Mouse (Mus musculus) megakaryocyte, adult 5-6 weeks (primary cell): Measurements from ENCODE around the gene Tceanc2. TPM values are rescaled to one million over a fixed set of nuclear protein-coding genes. Genes with fewer than 3 reads are reported as not detected.
A peak's percentile ranks its signal among the peaks of the same experiment; 100 is the strongest.

Experiments used
- ATAC-seq: 2 replicates; pipeline ENCODE4 v1.8.0; 2016; ENCODE audit warnings: mild to moderate bottlenecking, inconsistent platforms; ENCODE audit not compliant: poor library complexity, severe bottlenecking
- total RNA-seq, 2 experiments: library from RNA; stranded (forward) in 1 of 2; stranded (reverse) in 1 of 2; fragments of 153-499, 151-499 nt in 1 of 2; fragments of 221-1000, 200-1000 nt in 1 of 2; gene quantifications; 2 replicates each; pipeline versions ENCODE4 v1.2.3 to v1.2.4; 2015 to 2017

The Tceanc2 gene
- total RNA-seq (2015), result 26.5 and 30.8 TPM in 2 replicates
- 33.3 and 36.7 TPM in 2 replicates for total RNA-seq (2017)

- peak; percentile 35 for ATAC-seq
Observed at GRCm38 (mm10) chr4:107178830-107179490, at the start of gene Tceanc2. Gene Tceanc2 (minus strand): TSS chr4:107179116.

DNA sequence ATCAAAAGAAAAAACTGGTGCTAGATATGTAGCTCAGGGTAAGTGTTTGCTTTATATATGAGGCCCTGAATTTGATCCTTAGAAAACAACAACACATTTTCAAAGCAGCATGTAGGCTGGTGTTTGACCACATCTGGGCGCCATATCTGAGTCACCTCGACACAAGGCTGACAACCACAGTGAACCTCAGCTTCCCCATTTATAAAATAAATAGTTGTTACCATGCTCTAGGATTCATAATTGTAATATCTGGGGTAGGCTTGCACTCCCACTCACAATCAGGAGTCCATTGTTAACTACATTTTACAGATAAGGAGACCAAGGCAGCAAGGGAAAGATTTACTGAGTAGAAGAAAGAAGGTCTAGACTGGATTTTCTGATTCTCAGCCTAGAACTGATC, 47.4 kb upstream of the Tceanc2 start:
- ATAC-seq, result no peak

GRCm38 (mm10) chr4:107223225-107224204, 44.6 kb upstream of the Tceanc2 start:
- ATAC-seq, result peak; percentile 27; the same call in 1 of the 2 replicates

DNA sequence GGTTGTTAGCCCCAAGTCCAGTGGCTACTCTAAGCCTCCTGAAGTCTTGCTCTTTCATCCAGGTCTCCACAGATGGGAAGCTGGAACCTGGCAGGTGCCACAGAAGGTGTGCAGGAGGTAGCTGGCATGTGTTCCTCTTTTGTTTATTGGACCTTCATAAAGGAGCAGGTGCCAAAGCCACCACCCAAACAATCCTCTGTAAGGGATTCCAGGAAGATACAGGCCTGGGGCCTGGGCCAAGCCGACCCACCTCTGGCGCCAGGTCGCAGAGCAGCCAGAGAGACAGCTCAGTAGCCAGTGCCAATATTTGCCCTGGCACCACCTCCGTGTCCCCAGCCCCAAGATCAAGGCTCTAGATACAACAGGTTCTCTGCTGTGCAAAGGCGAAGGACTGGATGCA, 42.6 kb upstream of the Tceanc2 start:
- ATAC-seq, result no peak

- ATAC-seq, result no peak
Observed at GRCm38 (mm10) chr4:107217574-107217973, 38.7 kb upstream of the Tceanc2 start.

DNA sequence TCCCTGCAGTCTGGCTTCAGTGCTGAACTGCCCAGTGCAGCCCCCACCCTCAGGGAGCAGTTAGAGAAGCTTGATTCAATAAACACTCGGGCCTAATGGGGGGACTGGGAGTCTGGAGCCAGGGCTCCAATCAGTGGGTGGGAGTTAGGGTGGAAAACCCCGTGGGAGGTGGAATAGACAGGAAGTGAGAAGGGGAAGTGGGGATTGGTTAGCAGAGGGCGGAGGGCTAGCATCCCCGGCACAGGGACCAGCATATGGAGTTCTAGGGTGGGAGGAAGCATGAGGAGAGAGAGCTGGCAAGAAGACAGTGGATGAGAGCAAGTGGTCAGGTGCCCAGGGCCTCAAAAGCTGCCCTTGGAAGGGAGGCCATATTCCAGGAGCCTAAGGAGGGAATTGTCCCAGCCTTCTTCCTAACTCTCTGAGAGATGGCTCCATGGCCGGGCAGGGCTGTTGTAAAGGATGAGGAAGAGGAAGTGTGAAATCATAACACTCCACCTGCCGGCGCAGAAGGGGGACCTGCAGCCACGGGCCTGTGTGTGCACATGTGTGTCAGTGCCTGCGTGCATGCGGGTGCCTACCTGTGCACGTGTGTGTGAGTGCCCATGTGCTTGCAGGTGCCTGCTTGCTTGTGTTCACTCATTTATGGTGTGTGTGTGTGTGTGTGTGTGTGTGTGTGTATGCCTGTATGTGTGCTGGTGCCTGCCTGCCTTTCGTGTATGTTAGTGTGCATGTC, 34.5 kb upstream of the Tceanc2 start:
- peak; percentile 66 for ATAC-seq

- ATAC-seq, result no peak
Observed at GRCm38 (mm10) chr4:107211936-107212335, 33.0 kb upstream of the Tceanc2 start.

DNA sequence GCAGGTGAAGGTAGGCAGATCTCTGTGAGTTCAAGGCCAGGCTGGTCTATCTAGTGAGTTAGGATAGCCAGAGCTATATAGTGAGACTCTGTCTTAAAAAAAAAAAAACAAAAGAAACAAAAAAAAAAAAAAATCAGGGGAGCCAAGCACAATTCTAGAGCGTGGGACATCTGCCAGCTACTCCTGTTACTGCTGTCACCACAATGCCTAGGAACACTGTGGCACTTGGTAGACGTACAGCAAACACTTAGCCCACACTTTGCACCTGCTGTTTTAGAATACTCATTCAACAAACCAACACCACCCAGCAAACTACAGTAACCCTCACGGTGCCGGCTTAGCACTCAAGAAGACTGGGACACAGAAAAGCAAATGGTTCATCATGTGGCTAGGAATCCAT, 32.5 kb upstream of the Tceanc2 start:
- no peak for ATAC-seq

DNA sequence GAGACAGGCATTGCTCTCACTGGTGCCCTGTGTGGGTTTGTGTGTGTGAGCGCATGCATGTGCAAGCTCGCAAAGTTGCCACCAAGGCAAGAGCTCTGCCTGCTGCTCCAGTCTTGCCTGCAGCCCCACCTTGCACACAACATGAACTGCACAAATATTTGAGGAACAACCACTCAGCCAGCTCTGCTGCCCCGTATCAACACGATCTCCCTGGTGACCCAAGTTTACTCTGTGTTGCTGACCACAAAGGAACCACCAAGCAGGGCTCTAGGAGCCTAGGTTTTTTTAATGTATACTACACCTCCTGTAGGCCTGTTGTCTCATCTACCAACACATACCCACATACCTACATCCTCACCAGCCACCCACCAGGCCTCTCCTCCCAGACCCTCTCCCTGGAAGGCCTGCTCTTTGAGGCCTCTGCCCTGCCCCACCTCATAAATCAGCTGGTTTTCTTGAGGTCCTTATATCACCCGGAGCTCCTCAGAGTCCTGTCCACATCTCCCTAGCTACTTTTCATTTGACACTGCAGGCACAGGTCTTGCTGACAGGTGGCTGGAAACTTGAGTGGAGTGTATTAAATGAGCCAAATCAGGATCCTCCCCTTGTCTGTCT, 31.7 kb upstream of the Tceanc2 start:
- peak; percentile 68 for ATAC-seq

GRCm38 (mm10) chr4:107208880-107209279, 30.0 kb upstream of the Tceanc2 start, which contains the start of gene Ldlrad1:
Gene Ldlrad1 (plus strand): TSS chr4:107209180.
- no peak for ATAC-seq

GRCm38 (mm10) chr4:107207016-107207415, 28.1 kb upstream of the Tceanc2 start:
- ATAC-seq, result no peak

- ATAC-seq, result peak; percentile 45
Observed at GRCm38 (mm10) chr4:107203001-107203400, 24.1 kb upstream of the Tceanc2 start.

- ATAC-seq, result peak; percentile 46; the same call in 1 of the 2 replicates
Observed at GRCm38 (mm10) chr4:107201779-107202178, 22.9 kb upstream of the Tceanc2 start.

DNA sequence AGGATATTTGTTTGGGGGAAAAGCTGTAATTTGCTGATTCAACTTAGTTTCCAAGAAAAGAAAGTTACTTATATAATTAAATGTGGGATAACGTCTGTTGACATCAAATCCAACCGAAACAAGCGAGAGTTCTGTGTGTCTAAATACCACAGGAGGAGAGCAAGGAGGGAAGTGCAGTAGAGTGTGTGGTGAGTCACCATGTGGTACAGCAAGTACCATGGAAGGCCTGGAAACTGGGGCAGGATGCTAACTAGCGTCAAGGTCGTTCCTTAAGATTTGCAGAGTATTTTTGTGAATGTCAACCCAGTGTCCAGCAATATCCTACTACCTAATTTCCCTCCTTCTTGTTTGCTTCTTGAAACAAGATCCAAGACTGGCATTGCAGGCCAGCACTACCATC, 19.2 kb upstream of the Tceanc2 start:
- no peak for ATAC-seq

GRCm38 (mm10) chr4:107196454-107196853, 17.5 kb upstream of the Tceanc2 start:
- no peak for ATAC-seq

DNA sequence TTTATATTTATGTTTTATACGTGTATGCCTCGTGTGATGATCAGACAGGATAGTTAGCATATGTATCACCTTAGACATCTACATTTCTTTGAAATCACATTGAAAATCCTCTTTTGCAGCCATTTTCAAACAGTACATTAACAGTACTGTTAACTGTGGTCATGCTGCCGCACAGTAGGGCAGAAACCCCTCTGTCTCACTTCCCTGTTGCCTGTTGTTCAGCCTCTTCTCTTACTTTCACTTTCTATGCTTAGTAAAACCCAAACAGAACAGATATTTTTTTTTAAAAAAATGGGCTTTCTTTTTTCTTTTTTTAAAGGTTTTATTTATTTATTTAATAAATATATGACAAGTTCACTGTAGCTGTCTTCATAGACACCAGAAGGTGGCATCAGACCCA, 14.9 kb upstream of the Tceanc2 start:
- ATAC-seq, result peak; percentile 47; the same call in 1 of the 2 replicates

GRCm38 (mm10) chr4:107185703-107186102, 6.8 kb upstream of the Tceanc2 start:
- no peak for ATAC-seq

DNA sequence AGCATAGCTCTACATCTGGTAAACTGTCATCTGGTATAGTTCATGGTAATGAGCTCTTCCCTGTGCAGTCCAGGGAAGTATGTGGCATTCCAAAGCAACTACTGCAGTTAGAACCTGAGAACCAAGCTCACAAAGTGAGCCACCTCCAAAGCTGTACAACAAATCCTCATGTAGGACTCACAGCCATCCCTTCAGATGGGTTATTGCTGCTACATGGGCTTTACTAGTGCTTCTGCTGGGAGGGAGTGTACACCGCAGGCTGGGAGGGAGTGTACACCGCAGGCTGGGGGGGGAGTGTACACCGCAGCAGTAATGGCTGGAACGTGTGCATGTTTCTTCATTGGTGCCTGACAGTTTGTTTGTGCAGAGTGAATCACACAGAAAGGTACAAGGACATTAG, 4.3 kb upstream of the Tceanc2 start:
- ATAC-seq, result no peak

DNA sequence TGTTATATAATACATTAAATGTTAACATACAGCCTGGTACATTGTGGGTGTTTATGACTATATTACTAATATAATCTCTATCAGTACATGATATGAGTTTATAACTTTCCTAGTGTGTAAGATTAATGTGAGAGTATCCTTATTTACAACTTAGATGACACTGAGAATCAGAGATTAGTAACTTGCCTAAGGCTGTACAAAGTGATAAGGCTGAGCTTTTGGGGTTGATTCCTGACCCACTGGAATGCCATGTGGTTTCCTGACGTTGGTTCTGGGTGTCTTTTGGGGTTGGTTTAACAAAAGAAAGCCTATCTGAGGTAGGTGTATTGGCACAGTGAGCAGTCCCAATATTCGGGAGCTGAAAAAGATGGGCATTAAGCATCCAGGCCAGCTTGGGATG, 3.9 kb upstream of the Tceanc2 start:
- no peak for ATAC-seq

GRCm38 (mm10) chr4:107181866-107182265, 3.0 kb upstream of the Tceanc2 start:
- no peak for ATAC-seq

DNA sequence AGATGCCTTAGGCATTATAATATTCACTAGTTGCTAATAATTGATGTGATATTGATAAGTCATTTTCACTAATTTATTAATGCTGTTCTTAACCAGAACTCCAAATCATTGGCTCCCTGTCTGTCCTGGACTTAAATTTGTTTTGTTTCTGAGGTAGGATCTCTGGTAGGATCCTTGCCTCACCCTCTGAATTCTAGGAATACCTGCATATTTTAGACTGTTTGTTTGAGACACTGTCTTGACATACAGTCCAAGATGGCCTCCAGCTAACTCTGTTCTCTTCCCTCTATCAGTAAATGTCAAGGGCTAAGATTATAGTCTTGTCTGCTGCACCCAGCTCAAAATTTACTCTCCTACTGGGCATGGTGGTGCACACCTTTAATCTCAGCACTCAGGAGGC, 1.8 kb upstream of the Tceanc2 start:
- ATAC-seq, result no peak
